Mouse (Mus musculus) embryonic fibroblast, embryonic 13.5 days (primary cell): Measurements from ENCODE around the gene Tigit.

Source experiments
- CTCF ChIP-seq: IDR thresholded peaks from 2 replicates; pipeline ENCODE4 v1.5.1; 2011; ENCODE audit warnings: mild to moderate bottlenecking, control low read depth, low read length, moderate library complexity, borderline replicate concordance; ENCODE audit not compliant: insufficient read depth
- POLR2A ChIP-seq: IDR thresholded peaks from 2 replicates; pipeline ENCODE4 v1.6.1; 2011; ENCODE audit warnings: low read depth, mild to moderate bottlenecking, control low read depth, low read length, moderate library complexity

GRCm38 (mm10) chr16:43625289-43625688 lies 38.7 kb downstream of the Tigit start:
- TF ChIP-seq CTCF (no peak), POLR2A (no peak)
